Mouse (Mus musculus) testis, adult 2 months (tissue): ENCODE measurements around the gene Tmod3.

ENCODE experiments used
- CTCF ChIP-seq: fragments of 200-500 bp; IDR thresholded peaks from 2 replicates; pipeline ENCODE4 v1.5.1; 2012; ENCODE audit warnings: low read depth, mild to moderate bottlenecking, inconsistent platforms, low read length, moderate library complexity; ENCODE audit not compliant: control insufficient read depth, insufficient read depth, insufficient replicate concordance
- POLR2A ChIP-seq: fragments of 200-500 bp; IDR thresholded peaks from 2 replicates; pipeline ENCODE4 v1.6.1; 2012; ENCODE audit warnings: low read depth, mild to moderate bottlenecking, inconsistent platforms, low read length, moderate library complexity; ENCODE audit not compliant: control insufficient read depth

- TF ChIP-seq CTCF (no peak), POLR2A (no peak)
Observed at GRCm38 (mm10) chr9:75571036-75571942, 11.8 kb upstream of the Tmod3 start.
